Mouse (Mus musculus) thymus, adult 2 months (tissue): ENCODE measurements around the gene Thoc5. TPM values are rescaled to one million over a fixed set of nuclear protein-coding genes. Genes with fewer than 3 reads are reported as not detected.

ENCODE experiments used
- DNase-seq: peaks from one replicate; pipeline ENCODE4 v3.0.0; 2021
- H3K27ac ChIP-seq: fragments of 200-500 bp; 2 replicates; pipeline ENCODE4 v1.5.1; 2012; ENCODE audit warnings: low read length, control low read depth; ENCODE audit not compliant: control insufficient read depth, insufficient read depth
- H3K27me3 ChIP-seq: fragments of 200-500 bp; 2 replicates; pipeline ENCODE4 v1.6.1; 2012; ENCODE audit warnings: mild to moderate bottlenecking, low read length, moderate library complexity, mixed read lengths; ENCODE audit not compliant: control insufficient read depth, insufficient read depth
- H3K36me3 ChIP-seq: fragments of 200-500 bp; 2 replicates; pipeline ENCODE4 v1.6.1; 2012; ENCODE audit warnings: mild to moderate bottlenecking, low read length, moderate library complexity; ENCODE audit not compliant: control insufficient read depth, insufficient read depth
- H3K4me1 ChIP-seq: fragments of 200-500 bp; replicated peaks from 2 replicates; pipeline ENCODE4 v1.6.1; 2012; ENCODE audit warnings: low read length; ENCODE audit not compliant: control insufficient read depth, insufficient read depth
- H3K4me3 ChIP-seq: fragments of 200-500 bp; 2 replicates; pipeline ENCODE4 v1.5.1; 2012; ENCODE audit warnings: mild to moderate bottlenecking, low read length, control low read depth, moderate library complexity; ENCODE audit not compliant: control insufficient read depth, insufficient read depth
- CTCF ChIP-seq: fragments of 200-500 bp; IDR thresholded peaks from 2 replicates; pipeline ENCODE4 v1.5.1; 2012; ENCODE audit warnings: mild to moderate bottlenecking, control low read depth, low read length, moderate library complexity, borderline replicate concordance; ENCODE audit not compliant: control insufficient read depth, poor library complexity, insufficient read depth; ENCODE audit errors: extremely low read depth
- POLR2A ChIP-seq: fragments of 200-500 bp; IDR thresholded peaks from 2 replicates; pipeline ENCODE4 v1.6.1; 2012; ENCODE audit warnings: mild to moderate bottlenecking, low read length, control low read depth, moderate library complexity; ENCODE audit not compliant: control insufficient read depth, poor library complexity, insufficient read depth; ENCODE audit errors: extremely low read depth
- WGBS: fragments of 180-500 bp; shearing (Covaris S2); methylation state at CpG from one replicate; pipeline ENCODE4 v1.1.7; 2018; 5-methylcytosine and 5-hydroxymethylcytosine counted together
- polyA plus RNA-seq: library from polyadenylated mRNA; depleted of rRNA; stranded (reverse); fragments of >200 nt; gene quantifications from 2 replicates; pipeline ENCODE4 v1.2.3, GENCODE M21; 2012

The Thoc5 gene
- polyA plus RNA-seq, 1 experiment: 28.5 TPM

DNA sequence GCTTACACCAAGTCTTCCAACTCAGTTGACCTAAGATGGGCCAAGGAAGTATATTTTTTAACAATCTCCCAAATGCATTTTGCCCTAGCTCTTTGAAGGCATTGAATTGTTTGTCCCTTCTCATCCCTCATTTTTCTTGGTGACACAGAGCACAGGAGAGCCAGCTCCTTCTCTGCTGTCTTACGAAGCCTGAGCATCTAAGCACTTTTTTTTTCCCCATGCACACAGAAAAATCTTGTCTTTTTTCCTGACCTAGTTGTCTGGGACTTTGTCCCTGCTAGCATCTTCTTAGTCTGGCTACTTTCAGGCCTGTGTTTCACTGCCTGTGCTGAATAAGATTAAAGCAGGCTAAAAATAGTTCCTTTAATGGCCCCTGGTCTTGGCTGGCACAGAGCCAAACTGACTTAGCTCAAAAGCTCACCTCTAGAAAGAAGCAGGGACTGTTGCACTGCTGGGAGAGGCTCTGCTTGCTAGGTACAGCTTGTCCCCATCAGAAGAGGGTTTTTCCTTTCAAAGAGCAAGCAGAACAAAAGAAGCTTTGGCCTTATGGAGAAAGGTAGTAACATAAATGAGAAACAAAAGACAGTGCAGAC is 36.0 kb downstream of the Thoc5 start:
- no peak for DNase-seq

DNA sequence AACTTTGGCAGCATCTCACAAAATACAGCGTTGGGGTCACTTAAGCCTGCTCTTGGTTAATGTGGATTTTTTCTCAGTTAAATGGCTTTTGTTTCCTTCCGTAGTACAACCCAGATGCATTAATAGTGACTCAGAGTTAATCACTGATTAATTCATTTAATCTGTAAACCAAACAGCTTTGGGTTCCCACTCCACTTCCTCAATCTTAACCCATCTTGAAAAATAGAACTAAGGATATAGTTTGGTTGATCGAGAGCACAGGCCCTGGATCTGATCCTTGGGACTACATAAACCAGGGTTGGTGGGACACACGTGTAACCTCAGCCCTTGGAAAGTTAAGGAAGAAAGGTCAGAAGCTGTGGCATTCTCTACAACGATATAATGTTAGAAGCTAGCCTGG is 41.1 kb downstream of the Thoc5 start:
- DNase-seq: no peak
- TF ChIP-seq CTCF: no peak
- TF ChIP-seq POLR2A: no peak
- H3K36me3 ChIP-seq: no peaks in the 10 kb centered on the region
- H3K4me3 ChIP-seq: no peak overlapping the region
- no peaks in the 10 kb centered on the region for H3K4me1 ChIP-seq
- H3K27ac ChIP-seq: no peak overlapping the region
- no peaks in the 10 kb centered on the region for H3K27me3 ChIP-seq
- WGBS: 86% methylated on average over 5 of the region's 5 CpGs

More for the DNA sequence above, 36.0 kb downstream of the Thoc5 start:
- 97% methylated on average over 1 of the region's 1 CpGs for WGBS
- Histone ChIP-seq H3K27me3 (no peaks in the 10 kb centered on the region), H3K36me3 (peaks cover 21% of the 10 kb centered on the region), H3K4me1 (no peaks in the 10 kb centered on the region), H3K27ac (no peak overlapping the region), H3K4me3 (no peak overlapping the region)
- TF ChIP-seq POLR2A: no peak

DNA sequence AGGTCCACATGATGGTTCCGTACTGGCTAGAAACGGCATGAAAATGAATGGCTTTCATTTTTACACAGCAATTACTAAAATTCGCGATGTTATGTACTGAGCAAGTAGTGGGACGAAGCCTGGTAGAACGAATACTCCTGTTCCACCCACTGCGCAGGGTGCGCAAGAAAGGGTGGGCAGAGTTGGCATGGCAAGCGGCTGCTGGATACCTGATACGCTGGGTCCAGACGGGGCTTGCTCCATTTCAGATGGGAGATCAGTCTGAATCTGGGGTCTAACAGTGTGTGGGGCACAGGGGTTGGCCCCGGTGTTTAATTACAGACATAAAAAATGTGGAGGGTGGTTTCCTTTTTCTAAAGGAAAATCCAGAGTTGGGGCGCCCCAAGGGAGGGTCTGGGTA is 51.4 kb downstream of the Thoc5 start:
- DNase-seq: no peak
- Histone ChIP-seq H3K27me3 (peaks cover 6% of the 10 kb centered on the region; the same call in 1 of the 2 replicates), H3K4me1 (peaks cover 14% of the 10 kb centered on the region), H3K36me3 (no peaks in the 10 kb centered on the region), H3K4me3 (peak overlapping the region; percentile 47), H3K27ac (no peak overlapping the region)
- TF ChIP-seq CTCF (no peak), POLR2A (no peak)
- WGBS: 19% methylated on average over 13 of the region's 13 CpGs

DNA sequence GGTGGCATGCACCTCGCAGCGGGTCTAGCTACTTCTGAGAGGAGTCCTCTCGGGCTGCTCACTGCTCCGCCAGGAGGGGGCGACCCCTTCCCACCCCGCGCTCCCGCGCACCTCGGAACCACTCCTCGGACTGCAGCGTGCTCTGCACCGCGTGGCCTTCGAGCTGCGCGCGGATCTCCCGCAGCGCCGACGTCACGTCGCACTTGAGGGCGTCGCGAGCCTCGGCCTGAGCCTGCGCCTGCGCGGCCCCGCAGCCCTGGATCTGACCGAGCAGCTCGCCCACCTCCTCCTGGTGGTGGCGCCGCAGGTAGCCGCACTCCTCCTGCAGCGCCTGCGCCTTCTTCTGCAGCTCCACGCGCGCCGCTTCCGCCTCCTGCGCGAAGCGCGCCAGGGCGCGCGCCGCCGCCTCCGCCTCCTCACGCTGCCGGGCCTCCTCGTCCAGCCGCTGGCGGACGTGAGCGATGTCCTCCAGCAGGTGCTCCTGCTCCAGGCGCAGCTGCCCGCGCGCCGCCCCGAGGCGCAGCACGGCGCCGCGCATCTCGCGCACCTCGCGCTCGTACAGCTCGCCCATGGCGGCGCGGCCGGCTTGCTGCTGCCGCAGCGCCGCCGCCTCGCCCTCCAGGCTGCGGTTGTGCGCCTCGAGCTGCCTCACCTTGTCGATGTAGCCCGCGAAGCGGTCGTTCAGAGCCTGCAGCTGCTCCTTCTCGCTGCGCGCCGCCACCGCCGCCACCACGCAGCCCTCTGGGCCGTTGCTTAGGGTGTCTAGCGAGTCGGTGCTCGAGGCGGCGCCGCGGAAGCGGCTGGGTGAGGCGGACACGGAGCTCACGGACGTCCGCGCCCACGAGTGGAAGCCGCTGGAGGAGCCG is 52.1 kb downstream of the Thoc5 start:
- Histone ChIP-seq H3K36me3 (no peaks in the 10 kb centered on the region), H3K4me1 (peaks cover 14% of the 10 kb centered on the region), H3K27me3 (peaks cover 6% of the 10 kb centered on the region; the same call in 1 of the 2 replicates), H3K4me3 (peak overlapping the region; percentile 47), H3K27ac (no peak overlapping the region)
- DNase-seq: peak; percentile 81
- TF ChIP-seq POLR2A (0 out of 2 replicates have a peak, but pooled peaks have one; percentile 44), CTCF (peak; percentile 95)
- WGBS: under 1% methylated on average over 120 of the region's 120 CpGs

DNA sequence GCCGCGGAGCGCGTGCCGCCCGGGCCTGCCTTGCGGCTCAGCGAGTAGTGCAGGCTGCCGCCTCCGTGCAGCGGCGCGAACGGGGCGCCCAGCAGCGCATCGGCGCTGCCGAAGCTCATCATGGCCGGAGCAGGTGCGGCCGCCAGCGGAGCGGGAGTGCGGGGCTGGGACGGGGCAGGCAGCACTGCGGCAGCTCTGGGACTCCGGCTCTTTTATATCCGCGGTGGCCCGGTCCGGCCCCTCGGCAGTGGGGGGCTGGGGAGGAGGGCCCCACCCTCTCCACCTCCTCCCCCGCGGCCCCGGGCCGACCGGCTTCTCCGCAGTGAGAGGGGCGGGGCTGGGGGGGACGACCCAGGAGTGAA is 52.7 kb downstream of the Thoc5 start, which contains the start of gene Nefh:
Gene Nefh (minus strand): TSS at position 252 of the 362 bp plus-strand sequence.
- Histone ChIP-seq H3K27ac (no peak within 1 kb of the TSS), H3K4me1 (peaks cover 14% of the 10 kb centered on the region), H3K27me3 (peaks cover 6% of the 10 kb centered on the region; the same call in 1 of the 2 replicates), H3K36me3 (no peaks in the 10 kb centered on the region), H3K4me3 (peak within 1 kb of the TSS; percentile 47)
- WGBS: 1% methylated on average over 41 of the region's 41 CpGs
- no peak for DNase-seq
- TF ChIP-seq CTCF: no peak
- no peak for TF ChIP-seq POLR2A

DNA sequence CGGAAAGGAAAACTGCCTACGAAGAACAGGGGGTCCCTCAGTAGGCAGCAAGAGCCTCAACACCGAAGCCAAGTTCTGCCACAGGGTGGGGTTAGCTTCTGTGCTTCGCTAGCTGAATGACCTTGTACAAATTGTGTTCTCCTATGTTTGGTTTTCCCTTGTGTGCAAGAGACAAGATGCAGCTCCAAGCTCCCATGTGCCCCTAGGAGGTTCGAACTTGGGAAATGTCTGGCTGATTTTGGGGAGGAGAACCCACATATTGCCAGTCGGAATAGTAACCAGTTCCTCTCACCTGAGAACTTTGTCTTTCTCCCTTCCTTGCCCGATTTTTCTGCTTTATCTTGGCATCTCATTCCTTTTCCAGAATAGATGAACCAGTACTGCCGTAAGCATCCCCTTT is 53.7 kb downstream of the Thoc5 start:
- TF ChIP-seq POLR2A (no peak), CTCF (no peak)
- no peak for DNase-seq
- Histone ChIP-seq H3K27ac (no peak overlapping the region), H3K4me1 (peaks cover 14% of the 10 kb centered on the region), H3K27me3 (peaks cover 6% of the 10 kb centered on the region; the same call in 1 of the 2 replicates), H3K4me3 (no peak overlapping the region), H3K36me3 (no peaks in the 10 kb centered on the region)
- 57% methylated on average over 8 of the region's 8 CpGs for WGBS
